Mouse (Mus musculus) liver, postnatal 0 days (tissue): Measurements from ENCODE around the gene Kcng1. TPM values are rescaled to one million over a fixed set of nuclear protein-coding genes. Genes with fewer than 3 reads are reported as not detected.

ENCODE experiments used
- ATAC-seq: fragments of 200-750 bp; cut with Nextera tagmentation; 2 replicates; pipeline ENCODE4 v1.8.0; 2017; ENCODE audit warnings: mild to moderate bottlenecking, moderate library complexity
- DNase-seq: peaks from one replicate; pipeline ENCODE4 v3.0.0-alpha.2; 2016
- H3K27ac ChIP-seq: fragments of 300-500 bp; sonication (generic); 2 replicates; pipeline ENCODE4 v1.5.1; 2014; ENCODE audit warnings: antibody characterized with exemption, moderate library complexity, mild to moderate bottlenecking, low read depth
- H3K27me3 ChIP-seq: fragments of 300-500 bp; sonication (generic); 2 replicates; pipeline ENCODE4 v1.6.1; 2014; ENCODE audit warnings: low read length, control low read depth, mixed read lengths; ENCODE audit not compliant: insufficient read depth
- H3K36me3 ChIP-seq: fragments of 300-500 bp; sonication (generic); replicated peaks from 2 replicates; pipeline ENCODE4 v1.6.1; 2014; ENCODE audit warnings: mild to moderate bottlenecking, control low read depth, low read length, moderate library complexity, mixed read lengths; ENCODE audit not compliant: insufficient read depth
- H3K4me1 ChIP-seq: fragments of 300-500 bp; sonication (generic); 2 replicates; pipeline ENCODE4 v1.6.1; 2014; ENCODE audit warnings: antibody characterized with exemption, mild to moderate bottlenecking, control low read depth; ENCODE audit not compliant: insufficient read depth
- H3K4me2 ChIP-seq: fragments of 300-500 bp; sonication (generic); 2 replicates; pipeline ENCODE4 v1.6.1; 2014; ENCODE audit warnings: low read depth, mild to moderate bottlenecking, low read length, moderate library complexity, mixed read lengths
- H3K4me3 ChIP-seq: fragments of 300-500 bp; sonication (generic); 2 replicates; pipeline ENCODE4 v1.5.1; 2014; ENCODE audit warnings: low read depth, low read length
- H3K9ac ChIP-seq: fragments of 300-500 bp; sonication (generic); replicated peaks from 2 replicates; pipeline ENCODE4 v1.6.1; 2014; ENCODE audit warnings: mild to moderate bottlenecking, moderate library complexity
- H3K9me3 ChIP-seq: fragments of 300-500 bp; sonication (generic); 2 replicates; pipeline ENCODE4 v1.6.1; 2016; ENCODE audit warnings: mild to moderate bottlenecking, control low read depth, low read length, mixed read lengths
- CTCF ChIP-seq: sonication (generic); IDR thresholded peaks from 2 replicates; pipeline ENCODE4 v1.5.1; 2016; ENCODE audit warnings: antibody characterized with exemption, low read depth
- EP300 ChIP-seq: IDR thresholded peaks from 2 replicates; pipeline ENCODE4 v1.6.1; 2016; ENCODE audit warnings: antibody characterized with exemption, low read depth, mild to moderate bottlenecking
- WGBS: fragments of 180-500 bp; shearing (Covaris S2); extraction: QIAGEN DNeasy Blood & Tissue Kit; methylation state at CpG from one replicate; pipeline ENCODE4 v1.1.7; 2014; ENCODE audit not compliant: insufficient replicate concordance; 5-methylcytosine and 5-hydroxymethylcytosine counted together
- polyA plus RNA-seq: library from polyadenylated mRNA; unstranded; fragments of >200 nt; fragmentation: Nextera tagmentation; extraction: Ambion mirVana; gene quantifications from 2 replicates; pipeline ENCODE4 v1.2.1, GENCODE M21; 2015

Gene Kcng1
- polyA plus RNA-seq, 1 experiment from 2014 or later = 0.07 TPM

- TF ChIP-seq CTCF = no peak
- no peak for TF ChIP-seq EP300
- Histone ChIP-seq H3K4me2 (no peak overlapping the region), H3K9me3 (peaks cover 5% of the 10 kb centered on the region; the same call in 1 of the 2 replicates), H3K36me3 (no peaks in the 10 kb centered on the region), H3K9ac (no peak overlapping the region), H3K4me3 (no peak overlapping the region), H3K27ac (no peak overlapping the region), H3K4me1 (no peaks in the 10 kb centered on the region), H3K27me3 (peaks cover 6% of the 10 kb centered on the region; the same call in 1 of the 2 replicates)
- DNase-seq (no peak), ATAC-seq (no peak)
- 58% methylated on average over 9 of the region's 9 CpGs for WGBS
Measured at GRCm38 (mm10) chr2:168289016-168289415, 7.5 kb upstream of the Kcng1 start.

- DNase-seq = no peak
- H3K36me3 ChIP-seq = no peaks in the 10 kb centered on the region
- no peak overlapping the region for H3K27ac ChIP-seq
- H3K4me3 ChIP-seq = no peak overlapping the region
- no peak overlapping the region for H3K4me2 ChIP-seq
- no peaks in the 10 kb centered on the region for H3K4me1 ChIP-seq
- no peak for ATAC-seq
- TF ChIP-seq EP300 (no peak), CTCF (no peak)
- H3K9me3 ChIP-seq = peaks cover 5% of the 10 kb centered on the region; the same call in 1 of the 2 replicates
- H3K27me3 ChIP-seq = peaks cover 21% of the 10 kb centered on the region
- H3K9ac ChIP-seq = no peak overlapping the region
- 18% methylated on average over 3 of the region's 3 CpGs for WGBS
Measured at GRCm38 (mm10) chr2:168286987-168287386, 5.5 kb upstream of the Kcng1 start.

GRCm38 (mm10) chr2:168285143-168285542 lies 3.6 kb upstream of the Kcng1 start:
- Histone ChIP-seq H3K9ac (no peak overlapping the region), H3K9me3 (no peaks in the 10 kb centered on the region), H3K27ac (no peak overlapping the region), H3K4me3 (no peak overlapping the region), H3K36me3 (no peaks in the 10 kb centered on the region), H3K4me1 (peaks cover 3% of the 10 kb centered on the region), H3K4me2 (no peak overlapping the region), H3K27me3 (peaks cover 38% of the 10 kb centered on the region)
- DNase-seq (no peak), ATAC-seq (no peak)
- TF ChIP-seq EP300 = no peak
- TF ChIP-seq CTCF = no peak
- 76% methylated on average over 6 of the region's 6 CpGs for WGBS

GRCm38 (mm10) chr2:168280729-168281581 lies 581 bp downstream of the Kcng1 start:
- peaks cover 3% of the 10 kb centered on the region for H3K4me1 ChIP-seq
- no peaks in the 10 kb centered on the region for H3K9me3 ChIP-seq
- 2% methylated on average over 50 of the region's 82 CpGs for WGBS
- DNase-seq = peak; percentile 29
- no peak overlapping the region for H3K9ac ChIP-seq
- no peaks in the 10 kb centered on the region for H3K36me3 ChIP-seq
- peak; percentile 17; the same call in 1 of the 2 replicates for ATAC-seq
- peaks cover 65% of the 10 kb centered on the region for H3K27me3 ChIP-seq
- H3K4me3 ChIP-seq = peak overlapping the region; percentile 31
- TF ChIP-seq CTCF (no peak), EP300 (no peak)
- no peak overlapping the region for H3K27ac ChIP-seq
- H3K4me2 ChIP-seq = peak overlapping the region; percentile 67

GRCm38 (mm10) chr2:168274374-168274935 lies 7.1 kb downstream of the Kcng1 start:
- 4% methylated on average over 11 of the region's 11 CpGs for WGBS
- Histone ChIP-seq H3K27me3 (peaks cover 44% of the 10 kb centered on the region), H3K4me2 (no peak overlapping the region), H3K27ac (no peak overlapping the region), H3K9ac (no peak overlapping the region), H3K4me3 (no peak overlapping the region), H3K4me1 (no peaks in the 10 kb centered on the region), H3K36me3 (no peaks in the 10 kb centered on the region), H3K9me3 (no peaks in the 10 kb centered on the region)
- DNase-seq (peak; percentile 79), ATAC-seq (no peak)
- peak; percentile 85 for TF ChIP-seq CTCF
- TF ChIP-seq EP300 = no peak

- Histone ChIP-seq H3K9ac (no peak overlapping the region), H3K4me2 (peak overlapping the region; percentile 26; the same call in 1 of the 2 replicates), H3K36me3 (no peaks in the 10 kb centered on the region), H3K4me3 (no peak overlapping the region), H3K9me3 (0 out of 2 replicates have a peak, but pooled peaks cover 2% of the 10 kb centered on the region), H3K27me3 (peaks cover 35% of the 10 kb centered on the region), H3K4me1 (no peaks in the 10 kb centered on the region), H3K27ac (no peak overlapping the region)
- WGBS = 15% methylated on average over 9 of the region's 9 CpGs
- peak; percentile 27; the same call in 1 of the 2 replicates for ATAC-seq
- TF ChIP-seq EP300 (no peak), CTCF (no peak)
- no peak for DNase-seq
Measured at GRCm38 (mm10) chr2:168273387-168273786, 8.1 kb downstream of the Kcng1 start.
